Mouse (Mus musculus) neural tube, embryonic 14.5 days (tissue): ENCODE results near the gene Kpnb1. TPM values are rescaled to one million over a fixed set of nuclear protein-coding genes. Genes with fewer than 3 reads are reported as not detected.

Source experiments
- ATAC-seq: fragments of 200-750 bp; cut with Nextera tagmentation; 2 replicates; pipeline ENCODE4 v1.8.0; 2017; ENCODE audit warnings: low read depth, mild to moderate bottlenecking, moderate TSS enrichment, moderate library complexity
- H3K27ac ChIP-seq: fragments of 300-500 bp; sonication (generic); 2 replicates; pipeline ENCODE4 v1.5.1; 2014; ENCODE audit warnings: low read depth, mild to moderate bottlenecking, control low read depth, low read length, moderate library complexity, mixed read lengths
- H3K27me3 ChIP-seq: fragments of 300-500 bp; sonication (generic); 2 replicates; pipeline ENCODE4 v1.6.1; 2014; ENCODE audit warnings: low read length; ENCODE audit not compliant: control insufficient read depth, insufficient read depth
- H3K36me3 ChIP-seq: fragments of 300-500 bp; sonication (generic); 2 replicates; pipeline ENCODE4 v1.6.1; 2014; ENCODE audit warnings: low read length, mixed read lengths; ENCODE audit not compliant: control insufficient read depth, insufficient read depth
- H3K4me1 ChIP-seq: fragments of 300-500 bp; sonication (generic); 2 replicates; pipeline ENCODE4 v1.6.1; 2014; ENCODE audit warnings: low read length; ENCODE audit not compliant: control insufficient read depth, insufficient read depth
- H3K4me2 ChIP-seq: fragments of 300-500 bp; sonication (generic); 2 replicates; pipeline ENCODE4 v1.6.1; 2014; ENCODE audit warnings: mild to moderate bottlenecking, low read depth, low read length, control low read depth
- H3K4me3 ChIP-seq: fragments of 300-500 bp; sonication (generic); 2 replicates; pipeline ENCODE4 v1.5.1; 2014; ENCODE audit warnings: low read depth, low read length, control low read depth, mixed read lengths
- H3K9ac ChIP-seq: fragments of 300-500 bp; sonication (generic); replicated peaks from 2 replicates; pipeline ENCODE4 v1.6.1; 2014; ENCODE audit warnings: low read depth, mild to moderate bottlenecking, control low read depth, low read length, mixed read lengths
- H3K9me3 ChIP-seq: fragments of 300-500 bp; sonication (generic); 2 replicates; pipeline ENCODE4 v1.6.1; 2016; ENCODE audit warnings: low read length; ENCODE audit not compliant: control insufficient read depth
- WGBS: fragments of 180-500 bp; shearing (Covaris S2); extraction: QIAGEN DNeasy Blood & Tissue Kit; methylation state at CpG from one replicate; pipeline ENCODE4 v1.1.7; 2014; 5-methylcytosine and 5-hydroxymethylcytosine counted together
- polyA plus RNA-seq: library from polyadenylated mRNA; unstranded; fragments of >200 nt; fragmentation: Nextera tagmentation; extraction: Ambion mirVana; gene quantifications from 2 replicates; pipeline ENCODE4 v1.2.1, GENCODE M21; 2014

Kpnb1 gene
- polyA plus RNA-seq, 1 experiment from 2014 or later: 32.1 TPM

DNA sequence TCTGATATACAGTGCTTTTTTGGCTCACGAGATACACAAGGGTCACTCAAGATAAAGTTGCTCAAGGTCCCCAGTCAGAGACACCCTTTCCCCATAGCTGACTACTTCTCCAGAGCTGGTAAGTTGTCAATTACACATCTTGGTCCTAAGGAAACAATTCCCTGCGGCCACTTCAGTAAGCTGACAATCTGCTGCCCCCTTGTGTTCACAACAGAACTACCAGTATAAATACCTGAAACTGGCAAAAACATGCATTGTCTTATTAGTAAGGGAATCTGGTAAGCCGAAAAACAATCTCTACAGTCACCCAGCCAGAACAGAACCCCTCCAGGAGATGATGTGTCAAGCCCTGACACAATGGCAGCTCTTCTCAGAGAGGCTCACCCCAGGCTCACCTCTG lies 10.8 kb downstream of the Kpnb1 start:
- Histone ChIP-seq H3K9me3 (no peaks in the 10 kb centered on the region), H3K9ac (no peak overlapping the region), H3K36me3 (peaks cover 95% of the 10 kb centered on the region), H3K4me3 (no peak overlapping the region), H3K4me2 (no peak overlapping the region), H3K27me3 (no peaks in the 10 kb centered on the region), H3K27ac (no peak overlapping the region), H3K4me1 (no peaks in the 10 kb centered on the region)
- 61% methylated on average over 3 of the region's 3 CpGs for WGBS
- no peak for ATAC-seq

- no peak overlapping the region for H3K9ac ChIP-seq
- H3K36me3 ChIP-seq: peaks cover 96% of the 10 kb centered on the region
- no peaks in the 10 kb centered on the region for H3K27me3 ChIP-seq
- 87% methylated on average over 7 of the region's 7 CpGs for WGBS
- ATAC-seq: no peak
- no peak overlapping the region for H3K27ac ChIP-seq
- H3K4me2 ChIP-seq: no peak overlapping the region
- H3K4me3 ChIP-seq: no peak overlapping the region
- H3K4me1 ChIP-seq: no peaks in the 10 kb centered on the region
- no peaks in the 10 kb centered on the region for H3K9me3 ChIP-seq
Measured at GRCm38 (mm10) chr11:97175499-97175898, 12.2 kb downstream of the Kpnb1 start.

- H3K4me1 ChIP-seq: no peaks in the 10 kb centered on the region
- no peak overlapping the region for H3K27ac ChIP-seq
- H3K4me3 ChIP-seq: no peak overlapping the region
- H3K27me3 ChIP-seq: no peaks in the 10 kb centered on the region
- no peak overlapping the region for H3K9ac ChIP-seq
- H3K36me3 ChIP-seq: peaks cover 65% of the 10 kb centered on the region
- no peak for ATAC-seq
- no peak overlapping the region for H3K4me2 ChIP-seq
- WGBS: 71% methylated on average over 6 of the region's 6 CpGs
- no peaks in the 10 kb centered on the region for H3K9me3 ChIP-seq
Measured at GRCm38 (mm10) chr11:97160341-97160740, 27.3 kb downstream of the Kpnb1 start.

DNA sequence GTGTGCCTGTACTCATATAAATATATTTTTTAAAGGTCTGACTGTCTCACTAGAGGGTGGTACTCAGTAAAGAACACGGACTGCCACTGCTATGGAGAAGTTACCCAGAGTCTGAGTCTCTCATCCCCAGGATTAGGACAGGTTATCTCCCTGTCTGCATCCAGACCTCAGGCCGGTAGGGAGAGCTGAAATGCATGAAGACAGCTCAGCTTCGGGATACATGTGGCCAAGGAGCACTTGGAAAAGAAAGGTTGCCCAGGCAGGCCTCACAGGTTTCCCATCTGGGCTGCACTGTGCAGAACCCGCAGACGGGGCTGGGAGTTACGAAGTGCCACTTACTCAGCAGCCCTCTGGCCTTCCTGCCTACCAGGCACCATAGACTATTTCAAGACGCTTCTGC lies 30.7 kb downstream of the Kpnb1 start:
- WGBS: 84% methylated on average over 7 of the region's 7 CpGs
- Histone ChIP-seq H3K9me3 (no peaks in the 10 kb centered on the region), H3K4me3 (no peak overlapping the region), H3K9ac (no peak overlapping the region), H3K36me3 (peaks cover 35% of the 10 kb centered on the region), H3K27ac (no peak overlapping the region), H3K4me2 (no peak overlapping the region), H3K27me3 (no peaks in the 10 kb centered on the region), H3K4me1 (peaks cover 11% of the 10 kb centered on the region)
- no peak for ATAC-seq

- Histone ChIP-seq H3K4me1 (peaks cover 21% of the 10 kb centered on the region), H3K27ac (no peak overlapping the region; the same call in 1 of the 2 replicates), H3K4me3 (no peak overlapping the region), H3K4me2 (peak overlapping the region; percentile 51; the same call in 1 of the 2 replicates), H3K9ac (no peak overlapping the region; the same call in 1 of the 2 replicates), H3K27me3 (no peaks in the 10 kb centered on the region), H3K36me3 (peaks cover 6% of the 10 kb centered on the region; the same call in 1 of the 2 replicates), H3K9me3 (no peaks in the 10 kb centered on the region)
- WGBS: 19% methylated on average over 10 of the region's 10 CpGs
- ATAC-seq: no peak
Measured at GRCm38 (mm10) chr11:97152662-97153287, 34.9 kb downstream of the Kpnb1 start.

- peak overlapping the region; percentile 77 for H3K4me3 ChIP-seq
- H3K9me3 ChIP-seq: no peaks in the 10 kb centered on the region
- peak overlapping the region; percentile 95; the same call in 1 of the 2 replicates for H3K9ac ChIP-seq
- H3K4me1 ChIP-seq: peaks cover 21% of the 10 kb centered on the region
- H3K4me2 ChIP-seq: peak overlapping the region; percentile 51
- ATAC-seq: no peak
- H3K27me3 ChIP-seq: no peaks in the 10 kb centered on the region
- peak overlapping the region; percentile 52; the same call in 1 of the 2 replicates for H3K27ac ChIP-seq
- under 1% methylated on average over 11 of the region's 11 CpGs for WGBS
- peaks cover 9% of the 10 kb centered on the region; the same call in 1 of the 2 replicates for H3K36me3 ChIP-seq
Measured at GRCm38 (mm10) chr11:97152023-97152426, 35.7 kb downstream of the Kpnb1 start.

DNA sequence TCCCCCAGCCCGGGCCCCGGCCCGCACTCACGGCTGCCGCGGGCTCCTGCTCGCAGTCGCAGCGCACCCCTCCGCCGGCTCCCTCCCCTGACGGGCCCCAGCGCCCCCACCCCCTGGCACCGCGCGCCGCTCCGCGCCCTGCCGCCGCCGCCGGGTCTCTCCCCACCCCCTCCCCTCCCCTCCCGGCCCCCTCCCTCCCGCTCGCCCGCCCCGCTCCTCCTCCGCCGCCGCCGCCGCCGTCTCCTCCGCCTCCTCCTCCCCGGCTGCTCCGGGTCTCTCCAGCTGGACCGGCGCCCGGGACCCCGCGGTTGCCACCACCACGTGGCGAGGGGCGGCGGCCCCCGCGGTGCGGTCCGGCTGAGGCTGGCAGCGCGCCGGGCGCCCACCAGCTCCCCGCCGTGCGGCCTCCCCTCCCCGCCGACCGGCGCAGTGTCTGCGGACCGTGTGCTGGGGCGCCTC lies 36.3 kb downstream of the Kpnb1 start, which contains the start of gene Tbkbp1:
Gene Tbkbp1, minus strand, starts transcription at position 153 of the 459 bp plus-strand sequence.
- peak within 1 kb of the TSS; percentile 95 for H3K9ac ChIP-seq
- peak within 1 kb of the TSS; percentile 77 for H3K4me3 ChIP-seq
- H3K36me3 ChIP-seq: peaks cover 9% of the 10 kb centered on the region; the same call in 1 of the 2 replicates
- no peaks in the 10 kb centered on the region for H3K9me3 ChIP-seq
- no peaks in the 10 kb centered on the region for H3K27me3 ChIP-seq
- peaks cover 21% of the 10 kb centered on the region for H3K4me1 ChIP-seq
- WGBS: 0% methylated on average over 26 of the region's 64 CpGs
- H3K27ac ChIP-seq: peak within 1 kb of the TSS; percentile 94
- H3K4me2 ChIP-seq: peak within 1 kb of the TSS; percentile 51
- ATAC-seq: peak; percentile 33

GRCm38 (mm10) chr11:97150411-97151330 lies 37.0 kb downstream of the Kpnb1 start:
- WGBS: under 1% methylated on average over 96 of the region's 102 CpGs
- ATAC-seq: peak; percentile 75
- peaks cover 13% of the 10 kb centered on the region; the same call in 1 of the 2 replicates for H3K36me3 ChIP-seq

More at GRCm38 (mm10) chr11:97150411-97151330, 37.0 kb downstream of the Kpnb1 start:
- Histone ChIP-seq H3K4me2 (peak overlapping the region; percentile 51), H3K27me3 (no peaks in the 10 kb centered on the region), H3K27ac (peak overlapping the region; percentile 94), H3K9me3 (no peaks in the 10 kb centered on the region), H3K9ac (peak overlapping the region; percentile 95), H3K4me3 (peak overlapping the region; percentile 77), H3K4me1 (peaks cover 21% of the 10 kb centered on the region)
